Mouse (Mus musculus) liver, embryonic 16.5 days (tissue): ENCODE results near the gene E2f2. TPM values are rescaled to one million over a fixed set of nuclear protein-coding genes. Genes with fewer than 3 reads are reported as not detected.
A peak's percentile ranks its signal among the peaks of the same experiment; 100 is the strongest.

ENCODE experiments used
- ATAC-seq: fragments of 200-750 bp; cut with Nextera tagmentation; 2 replicates; pipeline ENCODE4 v1.8.0; 2017; ENCODE audit warnings: low read depth, mild to moderate bottlenecking, moderate number of reproducible peaks, moderate library complexity
- H3K27ac ChIP-seq: fragments of 300-500 bp; sonication (generic); 2 replicates; pipeline ENCODE4 v1.5.1; 2014; ENCODE audit warnings: mild to moderate bottlenecking, low read length
- H3K27me3 ChIP-seq: fragments of 300-500 bp; sonication (generic); 2 replicates; pipeline ENCODE4 v1.6.1; 2014; ENCODE audit warnings: low read depth, low read length, mixed read lengths; ENCODE audit not compliant: control insufficient read depth, insufficient read depth
- H3K36me3 ChIP-seq: fragments of 300-500 bp; sonication (generic); 2 replicates; pipeline ENCODE4 v1.6.1; 2014; ENCODE audit warnings: mild to moderate bottlenecking; ENCODE audit not compliant: control insufficient read depth, insufficient read depth
- H3K4me1 ChIP-seq: fragments of 300-500 bp; sonication (generic); 2 replicates; pipeline ENCODE4 v1.6.1; 2014; ENCODE audit warnings: low read depth, low read length, mixed read lengths; ENCODE audit not compliant: control insufficient read depth
- H3K4me2 ChIP-seq: fragments of 300-500 bp; sonication (generic); 2 replicates; pipeline ENCODE4 v1.6.1; 2014; ENCODE audit warnings: low read depth, low read length, mixed read lengths
- H3K4me3 ChIP-seq: fragments of 300-500 bp; sonication (generic); 2 replicates; pipeline ENCODE4 v1.5.1; 2014; ENCODE audit warnings: low read depth, mild to moderate bottlenecking, low read length
- H3K9ac ChIP-seq: fragments of 300-500 bp; sonication (generic); 2 replicates; pipeline ENCODE4 v1.6.1; 2014; ENCODE audit warnings: low read depth, low read length
- H3K9me3 ChIP-seq: fragments of 300-500 bp; sonication (generic); replicated peaks from 2 replicates; pipeline ENCODE4 v1.6.1; 2016; ENCODE audit warnings: low read length; ENCODE audit not compliant: control insufficient read depth
- WGBS: fragments of 180-500 bp; shearing (Covaris S2); extraction: QIAGEN DNeasy Blood & Tissue Kit; methylation state at CpG from one replicate; pipeline ENCODE4 v1.1.7; 2014; ENCODE audit not compliant: insufficient replicate concordance; 5-methylcytosine and 5-hydroxymethylcytosine counted together
- polyA plus RNA-seq: library from polyadenylated mRNA; unstranded; fragments of >200 nt; fragmentation: Nextera tagmentation; extraction: Ambion mirVana; gene quantifications from 2 replicates; pipeline ENCODE4 v1.2.1, GENCODE M21; 2015

E2f2 gene
- polyA plus RNA-seq, 1 experiment from 2014 or later: 93.6 TPM

GRCm38 (mm10) chr4:136186315-136186714 lies 14.1 kb downstream of the E2f2 start:
- Histone ChIP-seq H3K4me2 (peak overlapping the region; percentile 34; the same call in 1 of the 2 replicates), H3K9ac (no peak overlapping the region; the same call in 1 of the 2 replicates), H3K36me3 (peaks cover 86% of the 10 kb centered on the region), H3K4me1 (peaks cover 65% of the 10 kb centered on the region), H3K27me3 (no peaks in the 10 kb centered on the region), H3K27ac (peak overlapping the region; percentile 88), H3K4me3 (no peak overlapping the region), H3K9me3 (no peaks in the 10 kb centered on the region)
- WGBS: 81% methylated on average over 8 of the region's 8 CpGs
- no peak for ATAC-seq

- peaks cover 87% of the 10 kb centered on the region for H3K36me3 ChIP-seq
- ATAC-seq: peak; percentile 15; the same call in 1 of the 2 replicates
These were observed 14.7 kb downstream of the E2f2 start for GRCm38 (mm10) chr4:136186739-136187472.

GRCm38 (mm10) chr4:136188973-136189737 lies 17.0 kb downstream of the E2f2 start:
- WGBS: 66% methylated on average over 6 of the region's 6 CpGs
- Histone ChIP-seq H3K4me2 (peak overlapping the region; percentile 70), H3K36me3 (peaks cover 90% of the 10 kb centered on the region), H3K27ac (peak overlapping the region; percentile 88), H3K9me3 (no peaks in the 10 kb centered on the region), H3K27me3 (no peaks in the 10 kb centered on the region), H3K9ac (peak overlapping the region; percentile 56), H3K4me1 (peaks cover 63% of the 10 kb centered on the region), H3K4me3 (peak overlapping the region; percentile 43)
- ATAC-seq: peak; percentile 23

More at GRCm38 (mm10) chr4:136186739-136187472, 14.7 kb downstream of the E2f2 start:
- no peaks in the 10 kb centered on the region for H3K9me3 ChIP-seq
- H3K4me1 ChIP-seq: peaks cover 65% of the 10 kb centered on the region
- peak overlapping the region; percentile 88 for H3K27ac ChIP-seq
- 0 out of 2 replicates have a peak overlapping the region, but pooled peaks have one; percentile 3 for H3K4me3 ChIP-seq
- 74% methylated on average over 23 of the region's 23 CpGs for WGBS
- H3K27me3 ChIP-seq: no peaks in the 10 kb centered on the region
- peak overlapping the region; percentile 34 for H3K4me2 ChIP-seq
- 0 out of 2 replicates have a peak overlapping the region, but pooled peaks have one; percentile 13 for H3K9ac ChIP-seq

- peak; percentile 99 for ATAC-seq
- H3K27ac ChIP-seq: peak overlapping the region; percentile 88
- H3K36me3 ChIP-seq: peaks cover 92% of the 10 kb centered on the region
These were observed 17.7 kb downstream of the E2f2 start for GRCm38 (mm10) chr4:136189912-136190311.

GRCm38 (mm10) chr4:136193571-136193970 lies 21.4 kb downstream of the E2f2 start:
- Histone ChIP-seq H3K9me3 (no peaks in the 10 kb centered on the region), H3K4me2 (no peak overlapping the region), H3K27ac (no peak overlapping the region), H3K4me1 (peaks cover 30% of the 10 kb centered on the region), H3K27me3 (no peaks in the 10 kb centered on the region), H3K9ac (no peak overlapping the region), H3K36me3 (peaks cover 67% of the 10 kb centered on the region), H3K4me3 (no peak overlapping the region)
- no peak for ATAC-seq
- WGBS: 93% methylated on average over 3 of the region's 3 CpGs

More at GRCm38 (mm10) chr4:136189912-136190311, 17.7 kb downstream of the E2f2 start:
- Histone ChIP-seq H3K27me3 (no peaks in the 10 kb centered on the region), H3K9me3 (no peaks in the 10 kb centered on the region), H3K4me1 (peaks cover 59% of the 10 kb centered on the region), H3K4me3 (peak overlapping the region; percentile 43), H3K4me2 (peak overlapping the region; percentile 70), H3K9ac (peak overlapping the region; percentile 74)
- WGBS: 28% methylated on average over 8 of the region's 8 CpGs

- Histone ChIP-seq H3K27me3 (no peaks in the 10 kb centered on the region), H3K9ac (no peak overlapping the region), H3K9me3 (no peaks in the 10 kb centered on the region), H3K36me3 (peaks cover 58% of the 10 kb centered on the region), H3K4me3 (no peak overlapping the region), H3K27ac (peak overlapping the region; percentile 35), H3K4me2 (no peak overlapping the region), H3K4me1 (peaks cover 19% of the 10 kb centered on the region)
- WGBS: 73% methylated on average over 7 of the region's 7 CpGs
- ATAC-seq: no peak
These were observed 22.8 kb downstream of the E2f2 start for GRCm38 (mm10) chr4:136195029-136195428.

- H3K27me3 ChIP-seq: no peaks in the 10 kb centered on the region; the same call in 1 of the 2 replicates
- H3K4me3 ChIP-seq: no peak overlapping the region
- H3K4me1 ChIP-seq: peaks cover 13% of the 10 kb centered on the region
- peaks cover 54% of the 10 kb centered on the region for H3K36me3 ChIP-seq
- 83% methylated on average over 9 of the region's 9 CpGs for WGBS
- ATAC-seq: no peak
- H3K9me3 ChIP-seq: no peaks in the 10 kb centered on the region
- H3K9ac ChIP-seq: no peak overlapping the region
- no peak overlapping the region; the same call in 1 of the 2 replicates for H3K27ac ChIP-seq
- no peak overlapping the region for H3K4me2 ChIP-seq
These were observed 23.4 kb downstream of the E2f2 start for GRCm38 (mm10) chr4:136195629-136196028.

GRCm38 (mm10) chr4:136196201-136196600 lies 24.0 kb downstream of the E2f2 start:
- H3K27ac ChIP-seq: no peak overlapping the region
- H3K9me3 ChIP-seq: no peaks in the 10 kb centered on the region
- H3K27me3 ChIP-seq: no peaks in the 10 kb centered on the region; the same call in 1 of the 2 replicates
- H3K4me1 ChIP-seq: peaks cover 8% of the 10 kb centered on the region
- H3K9ac ChIP-seq: no peak overlapping the region
- no peak for ATAC-seq
- peaks cover 49% of the 10 kb centered on the region for H3K36me3 ChIP-seq
- H3K4me2 ChIP-seq: no peak overlapping the region
- 84% methylated on average over 10 of the region's 10 CpGs for WGBS
- H3K4me3 ChIP-seq: no peak overlapping the region
